Mouse (Mus musculus) urinary bladder, postnatal 4 days (tissue): Measurements from ENCODE around the gene Fam81b.
"Not testable (repeated sequence)": the region's sequence is repeated elsewhere in the genome, so short reads cannot be mapped to it uniquely, and the experiment has no call there.

ENCODE experiments used
- DNase-seq, 2 experiments: peaks; one replicate each; pipeline ENCODE4 v3.0.0; 2021 to 2022; ENCODE audit warnings: low spot score in 2 of 2

Fam81b gene

GRCm38 (mm10) chr13:76304637-76305122 is at the start of gene Fam81b:
Gene Fam81b (minus strand): TSS chr13:76305072.
- DNase-seq = no peak

GRCm38 (mm10) chr13:76345941-76346340 is 41.1 kb upstream of the Fam81b start:
- DNase-seq = not testable (repeated sequence)

DNA sequence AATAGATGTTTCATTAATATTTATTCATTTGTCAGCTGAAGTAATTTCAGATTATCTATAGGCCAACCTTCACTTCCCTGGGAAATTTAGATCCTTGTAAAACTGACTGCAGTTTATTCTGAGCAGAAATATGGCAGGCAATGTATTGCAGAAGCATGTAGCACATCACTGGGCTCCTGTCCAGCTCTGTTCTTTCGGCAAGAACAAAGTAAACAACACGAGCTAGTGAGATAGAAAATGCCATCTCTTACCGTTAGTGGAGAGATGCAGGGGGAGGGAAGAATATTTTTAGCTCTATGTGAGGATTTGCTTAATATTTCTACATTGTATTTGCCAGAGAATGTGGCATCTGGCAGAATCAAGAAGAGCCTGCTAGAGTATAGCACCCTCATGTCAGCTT is 13.8 kb upstream of the Fam81b start:
- DNase-seq = no peak

DNA sequence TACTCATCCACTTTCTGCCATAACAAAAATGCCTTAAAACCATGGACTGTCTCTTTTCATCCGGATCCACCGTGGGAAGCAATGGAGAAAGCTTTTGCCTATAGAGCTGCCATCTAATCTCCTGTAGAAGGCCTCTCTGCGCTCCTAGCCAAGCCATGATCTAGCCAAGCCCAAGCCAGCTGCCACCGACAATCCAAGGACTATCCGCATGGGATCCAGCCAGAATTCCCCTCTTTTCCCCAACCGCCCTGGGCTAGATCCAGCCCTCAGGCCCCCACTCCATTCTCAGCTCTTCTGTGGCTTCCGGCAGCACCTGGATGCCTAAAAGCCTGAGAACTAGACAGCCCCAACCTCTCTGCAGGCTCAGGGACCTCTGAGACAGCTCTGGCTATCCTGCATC is 6.7 kb upstream of the Fam81b start:
- DNase-seq = no peak

GRCm38 (mm10) chr13:76308811-76309210 is 3.9 kb upstream of the Fam81b start:
- DNase-seq = no peak

DNA sequence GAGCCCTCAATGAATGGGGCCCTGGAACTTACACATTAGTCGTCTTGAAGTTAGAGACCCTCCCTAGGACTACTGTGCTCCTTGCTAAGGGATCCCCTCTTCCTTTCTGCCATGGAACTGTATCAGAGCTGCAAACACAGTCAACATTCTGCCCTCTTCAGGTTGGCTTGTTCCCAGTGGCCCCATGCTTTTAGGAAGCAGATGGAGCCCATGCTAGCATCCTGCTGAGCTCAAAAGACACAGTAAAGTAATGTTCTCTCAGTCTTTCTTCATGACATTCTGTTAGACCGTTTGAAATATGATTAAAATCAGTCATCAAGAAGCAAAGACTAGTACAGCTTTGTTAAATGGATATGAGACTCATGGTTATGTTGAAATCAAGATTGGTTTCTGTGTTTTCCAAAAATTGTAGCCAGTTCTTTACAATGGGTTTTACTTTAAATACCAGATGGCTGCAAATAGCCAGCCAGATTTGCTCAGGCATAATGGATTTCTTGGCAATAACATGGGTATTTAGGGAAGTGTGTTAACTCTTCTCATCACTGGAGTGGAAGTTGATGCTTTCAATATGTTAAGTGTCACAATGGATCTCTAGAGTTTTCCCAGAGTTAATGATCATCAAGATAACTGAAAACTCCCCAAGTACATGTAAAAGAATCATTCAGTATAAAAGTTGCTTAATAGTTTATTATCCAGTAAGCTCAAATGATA is 938 bp upstream of the Fam81b start:
- DNase-seq = no peak

DNA sequence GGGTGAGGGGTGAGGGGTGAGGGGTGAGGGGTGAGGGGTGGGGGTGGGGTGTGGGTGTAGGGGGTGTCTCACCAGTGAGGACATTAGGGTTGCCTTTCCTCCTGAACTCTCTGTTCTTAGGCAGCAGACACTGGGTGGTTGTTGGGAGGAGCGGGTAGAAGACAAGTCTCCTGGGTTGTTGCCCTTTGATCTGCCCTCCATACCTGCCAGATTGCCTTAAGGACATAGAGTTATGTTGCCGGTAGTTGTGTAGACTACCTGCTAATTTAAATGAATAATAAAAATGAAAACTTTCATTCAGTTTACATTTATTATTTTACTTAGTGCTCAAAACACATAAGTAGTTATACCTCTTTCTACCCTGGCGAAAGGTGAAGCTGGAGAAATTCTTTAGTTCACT is 369 bp upstream of the Fam81b start:
- DNase-seq = no peak

DNA sequence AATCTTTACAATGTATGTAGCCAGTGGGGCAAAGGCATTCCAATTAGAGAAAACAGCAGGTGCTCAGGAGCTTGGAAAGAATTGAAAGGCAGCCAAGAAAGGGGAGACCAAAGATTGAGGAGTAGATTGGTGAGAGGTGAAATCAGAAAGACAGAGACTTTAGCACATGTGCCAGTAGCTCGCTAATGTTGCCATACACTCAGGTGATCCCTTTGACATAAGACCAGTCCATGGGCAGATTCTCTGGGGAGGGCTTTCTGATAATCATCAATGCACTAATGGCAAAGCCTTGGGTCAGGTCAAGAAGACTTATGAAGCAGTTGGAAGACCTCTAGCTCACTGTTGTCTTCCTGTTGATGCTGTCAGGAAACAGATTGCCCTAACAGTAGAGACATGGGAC is 671 bp downstream of the Fam81b start:
- DNase-seq = no peak

DNA sequence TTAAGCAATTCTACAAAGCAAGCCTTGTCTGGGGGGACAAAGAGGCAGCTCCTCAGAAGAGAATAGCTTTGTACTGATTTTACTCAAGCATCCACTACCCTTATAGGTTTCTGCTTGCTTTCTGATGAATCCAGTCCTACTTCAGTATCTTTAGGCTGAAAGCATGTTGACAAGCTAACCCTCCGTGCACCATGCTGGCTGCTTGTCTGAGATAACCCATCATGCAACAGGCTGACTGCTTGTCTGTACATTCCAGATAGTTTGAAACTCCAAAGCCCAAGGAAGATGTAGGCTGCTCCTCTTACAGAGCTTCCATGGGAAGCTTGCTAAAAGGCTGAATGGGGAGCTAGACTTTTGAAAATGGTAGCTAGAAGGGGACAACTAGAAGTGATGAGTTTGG is 1.7 kb downstream of the Fam81b start:
- DNase-seq = no peak

DNA sequence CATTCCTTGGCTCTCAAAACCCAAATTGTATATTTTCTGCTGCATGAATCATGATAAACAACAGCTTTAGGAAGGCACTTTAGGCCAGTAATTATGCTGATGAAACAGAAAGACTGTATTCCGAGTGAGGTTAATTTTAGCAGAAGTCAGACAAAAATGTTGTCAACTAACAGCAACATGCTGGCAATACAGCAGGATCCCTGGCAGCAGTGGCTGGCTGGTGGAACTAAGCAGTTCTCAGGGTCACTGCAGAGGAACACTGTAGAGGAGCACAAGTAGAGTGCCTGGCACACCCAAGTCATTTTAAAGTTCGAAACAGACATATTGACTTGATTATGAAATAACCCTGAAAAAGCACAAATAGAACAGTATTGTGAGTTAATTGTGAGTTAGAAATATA is 2.8 kb downstream of the Fam81b start:
- no peak for DNase-seq

DNA sequence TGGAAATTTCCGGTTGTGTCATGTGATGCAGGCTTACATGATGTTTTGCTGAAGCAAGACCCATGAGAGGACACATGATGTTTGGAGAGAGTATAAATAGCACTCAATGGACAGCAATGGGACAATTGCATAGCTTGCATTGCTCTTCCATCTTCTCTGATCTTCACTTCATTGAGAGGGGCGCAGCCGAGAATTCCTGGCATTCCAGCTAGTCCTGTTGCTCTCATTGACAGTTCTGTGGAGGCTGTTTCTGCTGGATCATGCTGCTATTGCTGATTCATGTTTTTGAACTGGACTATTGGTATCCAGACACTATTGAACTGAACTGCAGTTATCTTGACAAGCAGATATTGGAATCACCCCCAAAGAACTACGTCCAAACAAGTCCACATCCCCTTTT is 12.8 kb downstream of the Fam81b start:
- no peak for DNase-seq

GRCm38 (mm10) chr13:76284597-76284996 is 20.3 kb downstream of the Fam81b start:
- no peak for DNase-seq

GRCm38 (mm10) chr13:76264361-76265026 is 40.4 kb downstream of the Fam81b start:
- no peak for DNase-seq

- no peak for DNase-seq
These were observed 46.1 kb downstream of the Fam81b start for GRCm38 (mm10) chr13:76258766-76259165.

DNA sequence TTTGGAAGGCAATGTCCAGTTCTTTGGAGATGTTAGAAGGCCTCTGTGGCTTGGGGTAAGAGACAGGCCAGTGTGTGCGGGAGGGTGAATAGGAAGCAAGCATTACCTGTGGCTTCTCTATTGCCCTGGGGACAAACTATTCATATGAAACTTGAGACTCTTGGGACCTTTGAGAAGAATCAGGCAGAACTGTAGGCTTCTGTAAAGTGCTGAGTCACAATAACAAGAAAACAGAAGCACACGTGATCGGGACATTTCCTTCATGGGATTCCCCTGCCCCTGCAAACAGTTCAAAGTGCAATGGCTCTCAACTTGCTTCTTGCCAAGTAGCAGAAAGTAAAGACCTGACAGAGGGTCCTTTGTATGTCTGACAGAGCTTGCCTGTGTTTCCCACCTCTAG is 48.5 kb downstream of the Fam81b start:
- no peak for DNase-seq

GRCm38 (mm10) chr13:76250092-76250491 is 54.8 kb downstream of the Fam81b start:
- DNase-seq = no peak

DNA sequence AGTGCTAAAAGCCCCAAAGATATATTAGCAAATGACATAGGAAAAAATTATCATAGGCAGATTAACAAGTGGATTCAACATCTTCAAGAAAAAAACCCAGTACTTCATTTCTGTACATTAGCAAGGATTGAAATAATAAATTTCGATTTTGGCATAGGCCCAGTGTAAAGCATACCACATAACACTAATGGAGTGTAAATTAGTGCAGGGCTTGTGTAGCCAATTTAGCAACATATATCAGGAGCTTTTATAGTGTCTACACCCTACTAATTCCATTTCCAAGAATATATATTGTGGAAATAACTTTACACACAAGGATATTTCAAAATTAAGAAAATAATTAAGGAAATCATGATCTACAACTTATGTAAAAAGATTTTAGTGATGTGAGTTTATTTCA is 55.8 kb downstream of the Fam81b start:
- no peak for DNase-seq

- DNase-seq = no peak
These were observed 89.5 kb downstream of the Fam81b start for GRCm38 (mm10) chr13:76215397-76215796.

DNA sequence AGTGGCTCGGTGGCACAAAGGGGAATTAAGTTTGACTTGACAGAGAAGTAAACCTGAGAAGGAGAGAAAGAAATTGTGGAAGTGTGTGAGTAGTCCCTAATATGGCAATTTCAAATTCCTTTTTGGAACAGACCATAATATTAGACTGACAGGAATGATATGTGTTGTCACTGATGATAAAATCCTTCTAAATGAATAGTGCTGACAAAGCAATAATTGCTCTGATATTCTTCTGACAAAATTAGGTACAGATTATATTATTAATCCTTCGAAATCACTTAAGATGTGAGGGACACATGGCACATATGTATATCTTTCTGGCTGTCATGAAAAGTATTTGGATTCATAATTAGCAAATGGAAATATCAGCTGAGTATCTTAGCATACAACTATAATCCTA is 89.9 kb downstream of the Fam81b start:
- DNase-seq = no peak

DNA sequence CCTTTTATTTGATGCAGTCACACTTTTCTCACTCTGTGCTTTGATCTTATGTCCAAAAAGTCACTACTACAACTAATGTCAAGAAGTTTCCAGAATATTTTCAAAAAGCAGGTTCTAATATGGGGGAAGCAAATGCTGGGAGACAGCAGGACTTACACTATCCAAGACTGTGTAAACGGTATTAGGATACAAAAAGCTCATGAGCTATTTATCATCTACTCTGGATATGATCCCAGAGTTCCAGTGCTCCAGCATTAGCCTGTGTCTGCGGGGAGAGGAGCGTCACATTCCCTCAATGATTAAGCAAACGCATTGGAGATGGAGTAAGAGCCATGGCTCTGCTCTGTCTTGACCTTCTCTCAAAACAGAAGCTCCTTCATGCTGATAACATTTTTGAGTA is 104.9 kb downstream of the Fam81b start:
- no peak for DNase-seq

DNA sequence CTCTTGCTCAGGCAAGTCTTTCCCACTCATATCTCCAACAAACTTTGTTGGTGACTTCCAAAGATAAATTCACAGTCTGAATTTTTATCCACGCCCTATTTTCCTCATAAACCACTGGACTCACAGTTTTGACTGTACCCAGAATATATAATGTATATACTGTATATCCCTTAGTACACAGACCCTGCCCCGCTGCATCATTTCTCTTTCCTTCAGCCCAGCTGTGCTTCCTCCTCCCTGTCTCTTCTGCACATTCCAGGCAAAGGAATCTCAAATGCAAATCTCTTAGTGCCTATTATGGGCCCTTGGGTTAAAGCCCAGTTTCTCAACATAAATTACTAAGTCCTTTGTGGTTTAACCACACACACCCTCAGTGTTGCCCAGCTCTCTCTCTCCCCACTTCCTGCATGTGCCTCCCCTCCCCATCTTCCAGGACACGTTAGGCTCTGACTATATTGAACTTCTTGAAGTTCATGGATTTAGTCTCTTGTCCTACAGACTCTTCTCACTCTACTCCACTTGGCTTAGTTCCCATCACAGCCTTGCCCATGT is 107.5 kb downstream of the Fam81b start:
- no peak for DNase-seq

GRCm38 (mm10) chr13:76195431-76196138 is 109.3 kb downstream of the Fam81b start:
- DNase-seq = no peak

DNA sequence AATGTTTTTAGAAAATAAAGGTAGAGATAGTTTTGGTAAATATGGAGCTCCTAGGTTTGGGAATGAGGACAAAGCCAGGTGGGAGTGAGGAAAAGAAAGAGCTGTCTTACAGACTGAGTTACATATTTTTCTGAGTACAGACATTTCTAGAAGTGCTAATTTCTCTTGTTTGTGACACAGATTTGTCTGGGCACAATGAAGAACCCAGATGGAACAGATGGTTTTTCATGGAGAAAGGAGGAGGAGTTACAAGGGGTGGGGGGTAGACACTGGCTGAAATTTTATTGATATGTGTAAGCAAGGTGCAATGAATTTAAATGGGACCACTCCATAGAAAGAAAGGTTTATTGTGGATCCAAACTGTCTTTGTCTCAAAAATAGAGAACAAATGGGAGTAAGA is 109.9 kb downstream of the Fam81b start:
- no peak for DNase-seq
